Mouse (Mus musculus) retina, adult 2 months (tissue): ENCODE results near the gene Prex1.
A peak's percentile ranks its signal among the peaks of the same experiment; 100 is the strongest.
"Not testable (repeated sequence)": the region's sequence is repeated elsewhere in the genome, so short reads cannot be mapped to it uniquely, and the experiment has no call there.

Experiments used
- DNase-seq: peaks from one replicate; pipeline ENCODE4 v3.0.0-alpha.2; 2012; ENCODE audit warnings: low read depth, low spot score

Gene Prex1

DNA sequence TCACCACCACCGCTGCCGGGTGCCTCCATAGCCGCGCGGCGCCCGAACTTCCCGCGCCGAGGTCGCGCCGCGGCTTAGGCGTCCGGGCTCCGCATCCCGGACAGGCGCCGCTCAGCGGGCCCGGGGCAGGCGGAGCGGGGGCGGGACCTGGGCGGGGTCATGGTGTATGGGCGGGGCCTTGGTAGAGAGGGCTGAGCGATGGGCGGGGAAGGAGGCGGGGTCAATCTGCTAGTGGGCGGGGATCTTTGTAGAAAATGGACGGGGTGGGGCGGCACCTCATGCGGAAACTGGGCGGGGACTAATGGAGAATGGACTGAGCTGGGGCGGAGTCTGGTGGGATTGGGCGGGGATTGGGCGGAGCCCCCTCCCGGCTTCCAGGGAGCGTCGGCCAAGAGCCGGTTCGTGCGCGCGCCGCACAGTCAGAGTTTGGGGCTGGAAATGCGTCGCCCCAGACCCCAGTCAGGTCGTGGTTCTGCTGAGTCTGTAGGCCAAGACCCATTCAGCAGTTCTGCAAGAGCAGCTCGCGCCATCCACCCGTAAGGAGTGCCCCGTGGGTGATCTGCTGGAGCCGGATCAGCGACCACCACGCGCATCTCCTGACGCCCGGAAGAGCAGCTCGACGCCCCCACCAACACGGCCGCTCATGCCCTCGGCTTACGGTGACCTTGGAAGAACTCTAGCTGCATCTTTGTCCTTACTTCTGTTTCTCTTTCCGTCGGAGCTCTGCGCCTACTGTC lies at the start of gene Prex1:
Prex1 (minus strand) TSS at position 143 of the 737 bp plus-strand sequence.
- DNase-seq: peak; percentile 94

DNA sequence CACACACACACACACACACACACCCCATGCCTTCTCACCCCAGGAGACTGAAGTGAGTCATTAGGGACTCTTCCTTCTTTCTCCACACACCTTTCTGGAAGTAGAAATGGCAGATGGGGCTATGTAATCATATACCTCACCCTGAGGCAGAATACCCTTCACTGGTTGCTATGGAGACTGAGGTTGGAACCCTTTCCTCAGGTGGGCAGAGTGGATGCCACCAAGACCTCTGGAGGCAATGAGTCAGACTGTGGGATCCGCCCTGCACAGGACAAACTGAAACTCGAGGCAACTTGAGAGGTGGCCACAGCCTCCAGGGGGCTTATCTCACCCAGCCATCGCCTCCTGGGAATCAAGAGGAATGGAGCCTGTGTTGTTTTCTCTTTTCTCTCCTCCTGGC lies 44.3 kb upstream of the Prex1 start:
- DNase-seq: no peak

DNA sequence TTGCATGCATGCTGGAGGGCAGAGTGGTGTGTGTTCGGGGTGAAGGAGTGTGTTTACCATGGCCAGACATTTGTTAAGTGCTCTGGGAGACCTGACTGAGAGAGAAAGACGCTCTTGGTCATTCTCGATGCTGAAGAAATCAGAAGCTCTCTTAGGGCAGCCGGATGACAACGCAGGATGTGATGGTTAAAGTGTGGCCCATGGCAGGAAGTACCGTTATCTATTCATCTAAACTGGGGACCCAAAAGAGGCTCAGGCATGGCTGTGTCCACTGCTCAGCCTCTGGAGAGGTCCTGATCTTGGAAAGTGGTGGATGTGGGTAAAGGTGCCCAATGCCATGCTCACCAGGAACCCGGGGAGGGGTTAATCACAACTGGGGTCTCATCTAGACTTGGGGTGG lies 41.1 kb upstream of the Prex1 start:
- no peak for DNase-seq

DNA sequence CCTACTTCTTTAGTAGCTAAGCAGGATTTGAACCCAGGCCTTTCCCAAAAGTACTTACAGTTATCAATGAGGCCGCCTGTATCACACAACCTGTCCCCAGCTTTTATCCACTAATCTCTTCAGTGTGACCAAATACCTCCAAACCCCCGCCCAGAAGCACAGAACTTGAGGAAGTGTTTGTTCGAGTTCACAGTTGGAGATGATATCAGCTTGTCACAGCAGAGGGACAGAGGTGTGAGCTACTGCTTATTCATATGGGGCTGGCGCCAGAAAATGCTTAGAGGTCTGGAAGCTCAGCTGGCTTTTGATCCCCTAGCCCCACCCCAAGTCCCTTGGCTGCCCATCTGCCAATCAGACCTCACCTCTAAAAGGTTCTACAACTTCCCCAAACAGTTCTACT lies 40.6 kb upstream of the Prex1 start:
- no peak for DNase-seq

DNA sequence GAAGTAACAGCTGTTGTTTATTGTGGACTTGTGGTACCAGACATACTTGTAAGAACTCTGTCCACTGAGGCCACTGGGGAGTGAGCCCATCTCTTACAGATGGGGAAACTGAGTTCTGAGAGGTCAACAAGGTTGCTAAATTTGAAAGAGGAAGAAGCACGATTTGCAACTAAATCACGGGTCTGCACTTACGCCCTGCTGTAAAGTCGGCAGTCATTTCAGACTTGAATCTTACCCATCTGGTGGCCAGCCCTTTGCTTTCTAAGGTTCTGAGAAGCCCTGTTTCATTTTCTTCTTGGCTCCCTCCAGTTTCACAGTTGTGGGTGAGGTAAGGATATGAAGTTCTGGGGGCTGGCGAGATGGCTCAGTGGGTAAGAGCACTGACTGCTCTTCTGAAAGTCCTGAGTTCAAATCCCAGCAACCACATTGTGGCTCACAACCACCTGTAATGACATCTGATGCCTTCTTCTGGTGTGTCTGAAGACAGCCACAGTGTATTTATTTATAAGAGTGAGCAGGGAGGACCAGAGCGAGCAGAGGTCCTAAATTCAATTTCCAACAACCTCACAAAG lies 37.1 kb upstream of the Prex1 start:
- no peak for DNase-seq

DNA sequence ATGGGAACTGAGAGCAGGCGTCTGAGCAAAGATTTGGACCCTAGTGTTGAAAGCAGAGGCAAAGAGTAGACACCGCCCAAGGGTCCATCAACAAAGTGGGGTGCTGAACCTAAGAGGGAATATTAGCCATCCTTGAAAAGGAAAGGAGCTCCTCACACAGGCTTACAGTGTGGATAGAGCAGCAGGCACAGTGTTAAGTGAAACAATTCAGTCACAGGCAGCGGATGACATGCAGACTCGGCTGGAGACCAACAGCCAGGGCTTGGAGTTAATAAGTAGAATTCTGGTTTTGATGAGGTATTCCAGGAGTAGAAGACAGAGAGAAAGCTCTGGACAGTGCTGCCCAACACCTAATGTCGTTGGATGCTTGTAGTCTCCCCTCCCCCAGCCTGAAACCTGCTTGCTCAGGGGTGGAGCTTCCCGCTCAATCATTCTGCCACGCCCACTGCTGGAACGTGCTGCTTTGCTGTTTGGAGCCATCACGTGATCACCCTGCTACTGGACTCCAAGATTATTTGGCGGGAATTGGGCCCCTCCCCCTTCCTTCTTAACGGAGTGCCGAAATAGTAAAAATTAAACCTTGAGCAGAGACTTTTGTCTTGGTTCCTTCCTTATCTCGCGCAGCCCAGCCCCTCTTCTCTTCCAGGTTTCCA lies 32.8 kb upstream of the Prex1 start:
- DNase-seq: not testable (repeated sequence)

DNA sequence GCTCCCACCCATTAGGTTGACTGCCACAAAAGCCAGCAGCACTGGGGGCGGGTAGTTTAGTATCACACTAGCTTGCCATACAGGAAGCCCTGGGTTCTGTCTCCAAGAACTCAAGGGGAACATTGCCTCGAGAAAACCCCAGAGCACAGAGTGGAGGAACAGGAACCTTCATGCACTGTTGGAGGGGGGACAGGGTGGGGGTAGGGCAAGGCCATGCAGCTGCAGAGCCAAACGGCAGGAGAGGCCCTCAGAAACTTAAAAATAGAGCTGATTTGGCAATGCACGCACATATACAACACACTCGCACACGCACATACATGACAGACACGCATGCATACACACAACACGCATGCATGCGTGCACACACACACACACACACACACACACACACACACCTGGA lies 32.2 kb upstream of the Prex1 start:
- no peak for DNase-seq

DNA sequence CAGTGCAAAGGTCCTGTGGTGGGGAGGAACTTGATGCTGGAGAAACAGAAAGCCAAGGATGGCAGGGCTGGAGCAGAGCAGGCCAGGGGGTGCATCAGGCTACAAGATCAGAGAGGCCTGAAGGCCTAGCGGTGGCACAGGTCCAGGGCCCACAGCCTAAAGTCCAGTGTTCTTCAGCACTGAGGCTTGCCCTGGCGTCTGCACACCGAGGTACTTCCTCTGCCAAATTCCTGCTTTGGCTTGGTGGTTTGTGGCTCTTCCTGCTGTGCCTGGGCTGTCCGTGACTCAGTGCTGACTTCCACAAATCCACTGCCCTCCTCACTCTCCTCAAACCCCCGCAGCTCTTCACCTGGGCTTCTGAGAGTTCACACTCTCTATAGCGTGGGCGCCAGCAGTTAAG lies 30.8 kb upstream of the Prex1 start:
- DNase-seq: no peak

DNA sequence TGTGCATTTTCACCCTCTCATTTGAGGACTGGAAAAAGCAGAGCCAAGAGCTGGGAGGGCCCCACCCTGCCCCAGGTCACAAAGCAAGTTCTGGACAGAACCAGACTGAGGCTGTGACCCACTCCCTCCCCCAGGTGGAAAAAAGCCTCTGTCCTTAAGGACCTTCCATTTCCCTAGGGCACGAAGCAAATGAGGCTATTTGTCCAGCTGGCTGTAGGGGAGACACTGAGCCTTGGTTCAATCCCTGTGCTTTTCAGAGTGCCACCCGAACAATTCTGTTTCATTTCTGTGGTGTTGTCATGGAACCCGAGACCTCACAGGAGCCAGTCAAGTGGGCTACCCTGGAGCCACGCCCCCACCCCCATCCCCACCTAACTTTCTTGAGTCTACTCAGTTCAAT lies 29.9 kb upstream of the Prex1 start:
- no peak for DNase-seq

DNA sequence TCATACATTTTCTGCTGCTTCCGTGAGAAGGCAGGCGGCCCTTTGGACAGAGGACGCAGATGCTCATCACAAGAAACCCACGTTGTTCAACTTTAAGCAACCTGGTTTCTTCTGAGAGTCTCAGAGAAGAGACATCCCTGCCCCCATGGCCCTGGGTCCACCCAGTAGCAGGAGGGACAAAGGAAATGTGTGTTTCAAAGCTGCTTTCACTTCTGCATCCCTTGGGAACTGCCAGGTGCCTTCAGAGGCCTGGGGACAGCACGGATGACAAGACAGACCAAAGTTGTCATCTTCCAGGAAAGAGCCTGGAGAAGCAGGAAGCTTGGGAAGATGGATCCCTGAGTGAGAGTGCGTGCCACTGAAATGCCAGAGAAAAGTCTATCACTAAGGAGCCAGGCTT lies 27.8 kb upstream of the Prex1 start:
- DNase-seq: no peak

DNA sequence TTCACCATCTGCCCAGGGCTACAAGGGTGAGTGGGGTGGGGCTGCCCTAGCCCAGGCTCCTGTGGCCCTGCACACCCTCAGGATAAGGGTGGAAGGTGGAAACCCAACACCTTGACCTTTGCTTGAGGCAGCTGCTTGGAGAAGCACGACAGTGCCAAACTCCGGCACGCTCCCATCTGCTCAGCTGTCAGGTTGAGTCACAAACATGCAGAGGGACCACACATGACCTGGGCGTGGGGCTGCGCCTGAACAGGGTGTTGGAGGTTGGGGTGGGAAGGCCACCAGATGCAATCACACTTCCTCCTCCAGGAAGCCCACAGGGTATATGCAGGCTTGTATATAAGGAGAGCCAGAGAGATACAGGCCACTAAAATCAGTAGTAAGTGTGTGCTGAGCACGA lies 26.8 kb upstream of the Prex1 start:
- no peak for DNase-seq

DNA sequence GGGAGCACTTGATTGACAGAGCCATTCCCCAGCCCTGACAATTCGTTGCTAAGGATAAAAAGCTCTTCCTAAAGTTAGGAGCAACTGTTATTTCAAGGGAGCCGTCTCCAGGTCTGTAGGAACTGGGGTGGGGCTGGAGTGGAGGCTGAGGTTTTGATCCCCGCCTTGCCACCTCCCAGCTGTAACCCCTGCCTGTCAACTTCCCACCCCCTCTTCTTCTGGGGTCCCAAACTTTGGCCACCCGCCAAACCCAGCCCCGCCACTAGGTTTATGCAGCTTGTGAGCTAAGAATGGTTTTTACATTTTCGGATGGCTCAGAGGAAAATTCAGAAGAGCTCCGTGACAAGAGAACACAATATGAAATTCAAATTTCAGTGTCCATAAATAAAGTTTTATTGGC lies 23.7 kb upstream of the Prex1 start:
- no peak for DNase-seq

DNA sequence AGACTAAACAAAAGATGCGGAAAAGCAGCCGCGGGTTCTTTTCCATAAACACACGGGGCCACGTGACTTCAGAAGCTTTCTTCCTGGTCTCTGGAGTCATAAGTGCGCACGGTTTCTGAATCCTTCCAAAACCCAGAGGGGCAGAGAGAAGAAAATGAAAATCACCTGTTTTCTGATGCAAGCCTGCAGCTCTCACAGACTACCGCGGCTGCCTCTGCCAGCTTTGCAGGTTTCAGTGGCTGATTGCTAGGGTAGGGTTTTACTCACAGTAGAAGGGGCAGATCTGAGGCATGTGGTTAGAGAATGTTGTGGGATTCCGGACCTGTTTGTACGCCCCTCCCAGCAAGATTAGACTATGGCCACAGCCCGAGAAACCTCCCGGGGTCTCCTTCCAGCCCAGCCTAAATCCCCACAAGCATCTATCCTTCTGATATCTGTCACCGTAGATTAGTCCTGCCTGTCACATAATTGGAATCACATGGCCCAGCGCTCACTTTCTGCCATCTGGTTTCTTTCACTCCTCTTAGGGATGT lies 21.9 kb upstream of the Prex1 start:
- no peak for DNase-seq

DNA sequence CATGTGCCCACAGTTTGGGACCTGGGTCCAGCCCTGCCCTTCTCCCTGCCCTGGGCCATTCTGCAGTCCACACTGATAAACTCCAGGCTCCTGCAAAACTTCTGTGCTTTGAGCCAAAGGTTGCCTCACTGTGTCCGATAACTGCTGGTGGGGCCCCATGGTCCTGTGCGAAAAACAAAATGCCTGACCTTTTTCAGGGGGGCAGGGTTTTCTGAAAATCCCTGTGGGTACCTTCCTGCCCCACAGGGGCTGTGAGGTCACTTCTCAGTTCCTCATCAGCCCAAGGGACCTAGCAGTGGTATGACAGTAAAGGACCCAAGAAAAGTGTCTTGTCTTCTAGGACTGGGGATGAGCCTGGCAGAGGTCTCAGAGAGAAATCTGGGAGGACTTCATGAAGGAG lies 19.2 kb upstream of the Prex1 start:
- DNase-seq: no peak

DNA sequence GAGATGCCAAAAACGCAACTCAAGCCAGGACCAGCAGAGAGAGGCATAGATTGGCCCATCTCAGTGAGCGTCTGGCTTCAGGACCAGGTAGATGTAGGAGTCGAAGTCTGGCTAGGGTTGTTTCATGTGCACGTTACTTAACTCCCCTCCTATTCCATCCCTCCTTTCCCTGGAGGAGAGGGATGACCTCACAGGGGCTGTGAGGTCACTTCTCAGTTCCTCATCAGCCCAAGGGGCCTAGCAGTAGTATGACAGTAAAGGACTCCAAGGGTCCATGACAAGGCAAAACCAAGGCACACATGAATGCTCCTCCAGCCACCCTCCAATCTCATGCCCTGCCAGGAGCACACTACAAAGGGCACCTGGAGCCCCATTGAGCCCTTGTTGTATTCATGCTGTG lies 18.5 kb upstream of the Prex1 start:
- no peak for DNase-seq

DNA sequence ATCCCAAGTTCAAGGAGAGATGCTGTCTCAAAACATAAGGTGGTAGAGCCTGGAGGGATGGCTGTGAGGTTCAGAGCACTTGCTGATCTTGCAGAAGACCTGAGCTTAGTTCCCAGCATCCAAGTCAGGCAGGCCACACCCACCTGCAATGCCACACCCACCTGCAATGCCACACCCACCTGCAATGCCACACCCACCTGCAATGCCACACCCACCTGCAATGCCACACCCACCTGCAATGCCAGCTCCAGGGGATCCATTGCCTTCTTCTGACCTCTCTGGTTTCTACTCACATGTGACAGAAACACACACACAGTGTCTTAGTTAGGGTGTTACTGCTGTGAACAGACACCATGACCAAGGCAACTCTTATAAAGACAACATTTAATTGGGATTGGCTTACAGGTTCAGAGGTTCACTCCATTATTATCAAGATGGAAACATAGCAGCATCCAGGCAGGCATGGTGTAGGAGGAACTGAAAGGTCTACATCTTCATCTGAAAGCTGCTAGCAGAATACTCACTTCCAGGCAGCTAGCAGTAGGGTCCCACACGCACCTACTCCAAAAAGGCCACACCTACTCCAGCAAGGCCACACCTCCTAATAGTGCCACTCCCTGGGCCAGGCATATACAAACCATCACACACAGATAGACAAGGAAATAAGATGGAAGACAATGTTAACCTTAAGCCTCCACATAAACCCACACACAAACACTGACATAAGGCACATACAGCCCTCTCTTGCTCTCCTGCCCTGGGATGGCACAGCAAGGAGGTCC lies 17.7 kb upstream of the Prex1 start:
- DNase-seq: not testable (repeated sequence)

DNA sequence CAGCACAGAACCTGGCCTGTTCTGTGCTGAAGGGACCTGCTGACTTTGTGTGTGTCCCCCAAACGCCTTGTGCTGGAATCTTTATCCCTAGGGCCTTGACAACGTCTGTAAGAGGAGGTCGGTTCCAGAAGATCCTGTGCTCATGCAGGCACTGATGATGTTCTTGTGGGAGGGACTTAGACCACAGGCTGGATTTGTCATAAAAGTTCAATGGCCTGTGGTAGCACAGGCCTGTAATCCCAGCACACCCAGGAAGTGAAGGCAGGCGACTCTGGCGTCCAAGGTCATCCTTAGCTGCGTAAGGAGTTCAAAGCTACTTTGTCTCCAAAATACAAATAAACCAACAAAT lies 16.9 kb upstream of the Prex1 start:
- DNase-seq: no peak

DNA sequence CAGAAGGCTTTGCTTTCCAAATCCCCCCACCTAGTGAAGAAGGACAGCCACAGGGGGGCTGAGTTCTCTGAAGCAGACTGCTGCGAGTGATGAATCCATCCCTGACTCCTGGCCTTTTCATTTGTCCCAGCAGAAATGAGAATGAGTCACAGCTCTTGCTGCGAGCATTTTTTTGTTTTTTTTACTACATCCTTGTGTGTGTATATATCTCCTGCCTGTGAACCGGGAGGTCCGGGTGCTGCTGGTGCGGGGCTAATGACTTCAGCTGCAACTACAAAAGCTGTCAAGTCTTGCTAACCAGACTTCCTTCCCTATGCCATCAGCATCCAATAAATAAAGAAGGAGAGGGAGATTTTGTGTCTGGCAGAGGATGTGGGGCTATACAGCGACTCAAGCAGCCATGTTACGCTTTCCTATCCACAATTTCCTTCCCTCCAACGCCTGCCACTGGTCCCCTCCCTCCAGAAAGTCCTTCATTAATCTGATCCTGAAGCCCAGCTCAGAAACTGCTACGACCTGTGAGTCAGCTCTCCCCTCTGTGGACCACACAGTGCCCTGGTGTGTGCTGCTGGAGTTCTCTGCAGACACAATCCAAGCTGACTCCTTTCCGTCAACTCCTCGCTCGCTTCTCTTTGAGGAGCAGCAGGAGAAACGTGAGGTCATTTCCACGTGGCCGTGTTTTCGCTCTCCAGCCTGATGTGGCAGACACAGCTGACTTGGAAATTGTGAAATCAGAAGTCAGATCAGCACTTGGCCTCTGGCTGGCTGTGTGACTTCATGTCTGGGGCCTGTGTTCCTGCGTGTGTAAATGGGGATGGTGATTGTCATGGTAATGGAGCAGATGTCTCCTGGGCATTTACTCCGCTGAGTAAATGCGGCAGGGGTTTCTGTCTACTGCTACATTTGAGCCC lies 16.3 kb upstream of the Prex1 start:
- DNase-seq: no peak

DNA sequence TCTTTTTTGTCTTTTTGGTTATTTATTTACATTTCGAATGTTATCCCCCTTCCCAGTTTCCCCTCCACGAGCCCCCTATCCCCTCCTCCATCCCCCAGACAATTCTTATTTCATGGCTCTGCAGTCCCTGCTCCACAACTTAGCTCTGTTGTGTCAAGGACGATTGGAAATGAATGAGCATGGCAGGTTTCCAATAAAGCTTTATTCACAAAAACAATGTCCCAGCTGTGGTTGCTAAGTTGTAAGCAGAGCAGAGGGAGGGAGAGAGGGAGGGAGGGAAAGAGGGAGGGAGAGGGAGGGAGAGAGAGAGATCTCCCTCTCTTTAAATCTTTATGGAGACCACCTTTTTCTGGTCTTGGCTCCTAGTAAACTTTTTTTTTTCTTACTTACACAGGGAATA lies 15.4 kb upstream of the Prex1 start:
- no peak for DNase-seq

DNA sequence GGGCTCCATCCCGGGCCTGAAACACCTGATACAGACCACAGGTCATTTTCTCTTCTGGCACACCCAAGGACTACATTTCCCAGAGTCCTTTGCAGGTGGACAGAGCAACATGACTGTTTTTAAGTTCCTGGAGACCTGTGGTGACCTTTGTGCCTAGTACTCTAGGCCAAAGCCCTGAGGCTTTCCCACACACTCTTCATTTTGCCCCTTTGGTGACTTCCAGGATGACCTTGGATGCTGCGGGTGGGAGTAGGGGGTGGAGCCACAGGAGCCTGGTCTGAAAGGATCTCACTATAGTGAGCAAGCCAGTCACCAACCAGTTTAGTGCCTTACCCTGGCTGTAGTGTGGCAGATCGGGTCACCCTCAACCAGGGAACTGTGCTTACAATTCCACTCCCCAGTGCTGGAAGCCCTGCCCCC lies 14.6 kb upstream of the Prex1 start:
- peak; percentile 23 for DNase-seq

DNA sequence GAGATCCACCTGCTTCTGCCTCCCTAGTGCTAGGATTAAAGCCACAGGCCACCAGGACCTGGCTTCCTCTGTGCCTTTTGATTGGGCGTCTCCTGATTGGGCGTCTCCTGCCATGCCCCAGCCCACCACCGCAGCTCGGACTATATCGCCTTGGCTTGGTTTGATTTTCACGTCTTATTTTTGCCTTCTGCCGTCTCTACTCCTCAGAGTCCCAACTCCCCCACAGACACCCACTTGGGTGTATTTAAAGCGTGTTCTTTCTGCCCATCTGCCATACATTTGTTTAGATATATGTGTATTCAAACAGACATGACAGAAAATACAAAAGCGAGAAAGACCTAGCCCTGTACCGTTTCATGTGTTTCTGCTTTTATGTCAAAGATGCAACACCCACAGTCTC lies 14.2 kb upstream of the Prex1 start:
- no peak for DNase-seq
